Mouse (Mus musculus): Measurements from ENCODE around the gene Zic1.

Zic1 gene

DNA sequence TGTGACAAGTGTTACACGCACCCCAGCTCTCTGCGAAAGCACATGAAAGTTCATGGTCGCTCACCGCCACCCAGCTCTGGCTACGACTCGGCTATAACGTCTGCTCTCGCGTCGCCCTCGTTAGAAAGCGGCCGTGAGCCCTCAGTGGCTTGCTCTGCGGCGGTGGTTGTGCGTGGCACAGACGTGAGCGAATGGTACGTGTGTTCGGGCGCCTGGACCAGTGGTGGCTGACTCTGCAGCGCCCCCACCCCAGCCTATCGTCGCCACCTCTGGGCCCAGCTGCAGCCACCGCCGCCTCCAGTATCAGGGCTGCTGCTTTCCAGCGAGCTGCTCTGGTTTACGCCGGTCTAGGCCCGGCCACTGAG, 18.5 kb upstream of the Zic1 start:
- no peak for DNase-seq (ENCODE audit: low spot score)

DNA sequence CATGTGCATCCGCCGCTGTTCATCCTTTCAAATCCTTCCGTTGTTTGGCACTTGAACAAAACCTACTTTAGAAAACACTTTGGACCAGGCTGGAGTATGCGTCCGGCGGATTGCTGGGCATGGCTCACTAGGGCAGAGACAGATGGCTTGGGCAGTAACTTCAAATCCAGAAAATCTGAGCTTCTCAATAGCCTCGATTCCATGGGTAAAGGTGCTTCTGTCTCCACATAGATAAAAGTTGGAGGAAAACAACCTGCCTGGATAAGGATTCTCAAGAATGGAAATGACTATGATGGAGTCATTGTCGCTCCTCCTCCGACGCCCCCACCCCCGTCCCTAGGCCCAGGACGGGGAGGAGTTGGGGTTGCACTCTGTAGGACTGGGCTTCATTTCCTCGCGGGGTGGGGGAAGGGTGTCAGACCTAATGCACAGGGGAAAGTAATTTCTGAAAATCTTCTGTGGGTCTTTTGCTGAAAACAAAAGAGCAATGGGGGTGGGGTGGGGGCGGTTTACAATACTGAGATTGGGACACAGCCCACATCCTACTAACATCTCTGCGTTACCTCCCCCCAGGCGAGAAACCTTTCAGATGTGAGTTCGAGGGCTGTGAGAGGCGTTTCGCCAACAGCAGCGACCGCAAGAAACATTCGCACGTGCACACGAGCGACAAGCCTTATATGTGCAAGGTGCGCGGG, 18.0 kb upstream of the Zic1 start:
- DNase-seq (ENCODE audit: low spot score), result no peak

GRCm38 (mm10) chr9:91382471-91383255, 17.1 kb upstream of the Zic1 start:
- no peak for DNase-seq (ENCODE audit: low spot score)

DNA sequence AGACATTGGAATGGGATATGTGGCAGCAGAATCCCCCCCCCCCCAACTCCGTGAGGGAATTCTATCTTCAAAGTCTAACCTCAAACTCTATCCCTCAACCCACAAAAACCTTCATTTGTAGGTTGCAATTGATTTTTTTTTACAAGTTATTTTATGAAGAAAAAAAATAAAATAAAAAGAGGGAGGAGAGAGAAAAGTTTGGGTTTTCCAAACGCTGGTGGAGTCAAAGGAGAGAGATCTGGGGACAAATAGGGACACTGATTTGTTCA, 16.4 kb upstream of the Zic1 start:
- no peak for DNase-seq (ENCODE audit: low spot score)

DNA sequence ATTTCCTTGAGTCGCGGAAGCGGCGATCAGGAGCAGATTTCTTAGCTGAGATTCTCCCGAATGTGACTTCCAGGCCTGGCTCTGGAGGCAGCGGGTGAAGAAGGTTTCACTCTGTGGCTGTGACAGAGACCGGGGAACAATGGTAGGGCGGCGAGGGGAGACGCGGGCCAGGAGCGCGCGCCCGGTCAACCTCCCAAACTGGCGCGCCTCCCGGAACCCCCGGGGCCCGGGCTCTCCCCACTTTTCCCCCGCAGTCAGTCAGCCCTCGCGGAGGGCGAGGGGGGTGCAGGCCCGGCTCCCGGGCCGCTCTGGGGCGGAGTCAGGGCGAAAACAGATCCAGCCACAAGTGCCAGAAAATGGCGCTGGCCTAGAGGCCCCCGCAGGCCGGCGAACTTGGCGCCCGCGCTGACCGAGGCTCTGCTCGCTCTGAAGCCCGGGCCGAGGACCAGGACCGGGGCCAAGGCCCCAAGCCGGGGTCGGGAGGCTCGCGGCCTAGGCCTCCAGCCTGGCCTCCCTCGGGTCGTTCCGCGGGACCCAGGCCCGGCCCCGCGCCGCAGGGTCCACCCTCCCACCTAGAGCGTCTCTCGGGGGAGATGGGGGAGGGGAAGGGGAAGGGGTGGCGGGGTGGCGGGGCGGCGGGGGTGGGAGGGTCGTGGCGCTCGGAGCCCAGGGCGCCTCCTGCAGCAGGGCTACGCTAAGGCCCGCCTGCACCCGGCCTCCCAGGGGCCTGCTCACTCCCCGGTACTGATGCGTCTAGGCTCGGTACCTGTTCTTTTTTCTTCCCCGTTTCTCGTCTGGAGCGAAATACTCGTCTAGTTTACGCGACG, 15.9 kb upstream of the Zic1 start:
- no peak for DNase-seq (ENCODE audit: low spot score)

DNA sequence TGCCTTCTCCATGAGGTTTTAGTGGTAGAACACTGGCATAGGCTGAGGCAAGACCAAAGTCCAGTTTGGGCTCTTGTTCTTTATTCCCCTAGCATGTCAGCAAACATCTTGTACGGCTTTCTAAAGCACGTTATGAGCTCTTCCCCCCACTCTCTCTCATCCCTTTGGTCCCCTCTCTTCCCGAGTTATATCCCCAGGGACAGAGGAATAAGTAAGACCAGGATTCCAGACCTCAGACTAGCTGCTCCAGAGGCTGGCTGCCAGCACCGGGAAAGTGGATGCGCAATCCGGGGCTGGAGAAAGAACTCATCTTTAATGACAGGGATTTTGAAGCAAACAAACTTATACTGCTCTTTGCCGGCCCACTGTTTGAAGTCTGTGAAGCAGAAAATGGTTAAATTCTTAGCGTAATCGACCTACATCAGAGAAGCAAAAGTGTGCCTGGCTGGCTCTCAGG, 14.9 kb upstream of the Zic1 start:
- no peak for DNase-seq (ENCODE audit: low spot score)

- no peak for DNase-seq (ENCODE audit: low spot score)
These were observed 14.3 kb upstream of the Zic1 start for GRCm38 (mm10) chr9:91379781-91380457.

- DNase-seq (ENCODE audit: low spot score), result no peak
These were observed 13.7 kb upstream of the Zic1 start for GRCm38 (mm10) chr9:91379300-91379635.

GRCm38 (mm10) chr9:91378411-91379299, 13.0 kb upstream of the Zic1 start:
- no peak for DNase-seq (ENCODE audit: low spot score)

- DNase-seq (ENCODE audit: low spot score), result no peak
These were observed 12.2 kb upstream of the Zic1 start for GRCm38 (mm10) chr9:91377873-91378150.

- no peak for DNase-seq (ENCODE audit: low spot score)
These were observed 11.6 kb upstream of the Zic1 start for GRCm38 (mm10) chr9:91377036-91377872.

DNA sequence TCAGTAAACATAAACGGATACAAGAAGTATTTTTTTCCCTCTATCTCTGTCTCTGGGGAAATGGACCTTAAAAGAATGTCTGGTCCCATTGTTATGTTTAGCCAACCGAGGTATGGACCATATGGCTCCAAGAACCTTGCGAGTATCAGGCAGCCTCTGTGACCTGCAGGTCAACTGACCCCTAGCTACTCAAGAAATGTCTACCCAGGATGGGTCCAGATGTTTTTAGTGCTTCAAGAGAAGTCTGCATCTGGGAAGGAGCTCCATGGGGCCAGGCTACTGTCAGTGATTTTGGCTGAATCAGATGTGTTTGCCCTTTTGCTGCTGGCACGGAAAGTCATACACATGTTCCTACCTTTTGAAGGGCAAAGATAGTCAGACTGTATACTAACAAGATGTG, 9.1 kb upstream of the Zic1 start:
- no peak for DNase-seq (ENCODE audit: low spot score)

DNA sequence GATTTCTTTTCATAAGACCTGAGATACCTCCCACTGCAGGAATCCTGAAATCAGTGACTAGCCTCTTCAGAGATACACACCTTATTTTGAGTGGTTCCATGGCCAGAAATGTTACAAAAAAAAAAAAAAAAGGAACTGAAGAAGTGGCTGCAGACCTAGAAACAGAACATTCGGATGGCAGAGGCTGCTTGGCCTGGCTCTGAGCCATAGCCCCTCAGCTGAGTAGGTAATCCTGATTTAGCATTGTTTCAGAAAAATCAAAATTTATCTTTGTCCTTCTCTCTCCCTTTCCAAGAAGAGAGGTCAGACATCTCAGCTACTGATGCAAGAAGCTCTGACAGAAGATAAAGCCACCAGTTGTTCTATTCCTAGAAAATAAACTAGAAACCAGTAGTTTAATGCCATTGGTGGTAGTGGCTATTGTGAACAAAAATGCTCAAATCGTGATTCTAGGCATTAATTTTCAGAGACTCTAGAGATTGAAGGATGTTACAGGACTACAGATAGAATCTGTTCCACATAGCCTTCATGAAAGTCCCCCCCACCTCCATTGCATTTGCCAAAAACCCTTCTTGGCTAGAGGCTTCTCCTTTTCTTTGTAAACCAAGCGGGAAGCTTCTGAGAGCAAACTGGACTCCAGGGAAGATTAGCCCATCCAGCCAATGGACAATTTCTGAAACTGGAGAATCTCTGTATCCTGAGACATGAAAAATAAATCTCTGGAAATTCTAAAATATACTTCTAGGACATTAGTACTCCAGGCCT, 8.4 kb upstream of the Zic1 start:
- DNase-seq (ENCODE audit: low spot score), result no peak

DNA sequence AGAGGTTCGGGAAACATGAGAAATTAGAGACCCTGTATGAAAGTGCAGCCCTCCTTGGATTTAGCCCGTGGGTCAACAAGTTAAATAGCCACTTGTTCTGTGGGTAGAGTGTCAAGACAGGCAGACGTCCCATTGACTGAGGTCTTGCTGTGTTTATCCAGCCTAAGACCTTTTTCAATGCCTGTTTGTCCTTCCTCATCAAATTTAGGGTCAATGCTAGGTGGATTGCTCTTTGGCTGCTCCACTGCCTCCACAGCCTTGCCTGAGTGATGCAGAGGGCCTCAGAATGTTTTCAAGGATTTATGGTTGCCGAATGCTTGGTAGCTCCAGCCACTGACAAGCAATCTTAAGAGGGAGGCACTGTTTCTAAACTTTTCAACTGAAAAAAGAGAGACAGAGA, 6.0 kb upstream of the Zic1 start:
- DNase-seq (ENCODE audit: low spot score), result no peak

- DNase-seq (ENCODE audit: low spot score), result no peak
These were observed 5.4 kb upstream of the Zic1 start for GRCm38 (mm10) chr9:91371011-91371410.

- DNase-seq (ENCODE audit: low spot score), result no peak
These were observed 4.6 kb upstream of the Zic1 start for GRCm38 (mm10) chr9:91370191-91370708.

- DNase-seq (ENCODE audit: low spot score), result no peak
These were observed 3.8 kb upstream of the Zic1 start for GRCm38 (mm10) chr9:91369293-91369991.

DNA sequence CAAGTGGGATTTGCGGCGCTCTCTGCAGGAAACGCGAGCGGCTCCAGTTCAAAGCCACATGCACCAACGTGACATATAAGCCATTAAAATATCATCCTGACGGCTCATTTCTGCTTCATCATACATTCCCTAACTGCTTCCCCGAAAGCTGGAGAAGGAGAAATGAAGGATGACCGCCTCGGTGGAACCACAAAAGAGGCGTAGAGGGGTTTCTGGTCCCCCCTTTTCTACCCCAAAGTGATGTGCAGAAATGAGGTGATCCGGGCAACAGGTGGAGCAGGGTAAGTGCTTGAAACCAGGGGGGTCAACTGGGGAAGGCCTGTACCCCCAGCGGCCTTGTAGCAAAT, 3.3 kb upstream of the Zic1 start:
- no peak for DNase-seq (ENCODE audit: low spot score)

DNA sequence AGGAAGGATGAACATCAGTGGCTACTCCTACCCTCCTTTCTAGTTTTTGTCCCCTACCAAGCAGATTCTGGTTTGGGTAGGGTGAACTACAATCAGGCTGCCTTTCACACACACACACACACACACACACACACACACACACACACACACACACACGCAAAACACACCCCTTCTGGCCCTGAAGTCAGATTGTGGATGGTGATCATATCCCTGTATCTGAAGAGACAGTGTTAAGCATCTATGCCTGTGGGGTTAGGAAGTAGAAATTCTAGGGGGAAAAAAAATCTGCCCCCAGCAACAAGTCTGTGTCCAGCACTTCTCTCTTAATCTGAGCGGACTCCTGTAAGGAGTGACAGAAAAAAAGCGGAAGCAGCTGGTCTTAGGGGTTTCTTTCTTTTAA, 2.5 kb upstream of the Zic1 start:
- no peak for DNase-seq (ENCODE audit: low spot score)

All from spleen, adult 12 weeks (tissue).